Mouse (Mus musculus) neutrophil, adult 59 days (primary cell): ENCODE data around the gene Fam111a. TPM values are rescaled to one million over a fixed set of nuclear protein-coding genes. Genes with fewer than 3 reads are reported as not detected.

Experiments
- total RNA-seq, 2 experiments: library from RNA; stranded (reverse); gene quantifications; 1 replicate in 1 of 2; 2 replicates in 1 of 2; pipeline ENCODE4 v1.2.4; 2023

Gene Fam111a
- 100 to 1,000 TPM; 142 to 153 TPM for total RNA-seq

DNA sequence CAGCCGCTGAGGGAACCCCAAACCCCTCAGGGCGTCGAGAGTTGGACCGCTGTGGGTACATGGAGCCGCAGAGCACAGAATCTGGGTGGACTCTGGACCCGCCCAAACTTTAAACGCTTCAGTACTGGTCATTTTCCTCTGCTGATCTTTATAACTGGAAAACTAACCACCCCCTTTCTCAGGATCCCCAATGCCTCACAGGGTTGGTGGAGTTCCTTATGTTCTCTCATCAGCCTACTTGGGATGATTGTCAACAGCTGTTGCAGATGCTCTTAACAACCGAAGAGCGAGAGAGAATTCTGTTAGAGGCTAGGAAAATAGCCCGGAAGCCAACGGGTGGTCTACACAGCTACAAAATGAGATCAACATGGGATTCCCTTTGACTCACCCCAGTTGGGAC is at the start of gene Fam111a:
TSS of gene Fam111a (plus strand) at position 301 of the 400 bp plus-strand sequence.

GRCm38 (mm10) chr19:12501370-12502347 is 43.9 kb upstream of the Fam111a start, which contains the start of gene Dtx4:
Gene Dtx4 (minus strand): TSS chr19:12501454.

DNA sequence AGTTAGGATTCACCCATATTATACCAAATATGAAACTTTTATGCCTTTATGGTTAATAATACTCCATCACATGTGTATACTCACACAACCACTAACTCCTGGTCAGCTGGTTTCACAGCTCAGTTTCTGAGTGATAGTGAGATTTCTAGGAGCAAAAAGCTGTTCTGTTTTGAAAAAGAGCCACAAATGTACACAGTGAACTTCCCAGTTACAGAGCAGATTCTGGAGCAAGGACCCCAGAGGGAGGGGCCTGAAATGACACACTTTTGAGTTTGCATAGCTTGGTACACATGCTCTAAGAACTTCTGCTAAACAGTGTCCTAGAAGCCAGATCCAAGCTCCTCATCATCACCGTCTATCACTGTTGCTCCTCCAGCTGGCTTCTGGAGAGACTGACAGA is 54.1 kb downstream of the Fam111a start, which contains the start of gene Gm4952:
TSS of gene Gm4952 (plus strand) at position 301 of the 400 bp plus-strand sequence.

GRCm38 (mm10) chr19:12633176-12633575 is 87.6 kb downstream of the Fam111a start, which contains the start of gene Glyat:
Gene Glyat (plus strand): TSS chr19:12633308.

Other genes starting within 250 kb of the Fam111a start
- gene Olfr1436, start 246.6 kb upstream of the Fam111a start, total RNA-seq = not detected
- not detected for gene Olfr1437, start 220.6 kb upstream of the Fam111a start, total RNA-seq
- gene Olfr1438-ps1, start 209.8 kb upstream of the Fam111a start, total RNA-seq = not detected
- not detected for gene Olfr1440, start 158.5 kb upstream of the Fam111a start, total RNA-seq
- gene Olfr1441, start 128.3 kb upstream of the Fam111a start, total RNA-seq = not detected
- not detected for gene Pfpl, start 117.8 kb upstream of the Fam111a start, total RNA-seq
- gene Mpeg1, start 85.0 kb upstream of the Fam111a start, total RNA-seq = 100 to 1,000 TPM; 664 to 920 TPM
- 10 to 100 TPM; 19.1 to 19.3 TPM for gene Dtx4, start 44.3 kb upstream of the Fam111a start, total RNA-seq
- gene Gm4952, start 54.2 kb downstream of the Fam111a start, total RNA-seq = not detected
- not detected for gene Glyat, start 87.6 kb downstream of the Fam111a start, total RNA-seq
- gene Olfr1442, start 124.7 kb downstream of the Fam111a start, total RNA-seq = not detected
- not detected for gene Olfr1443, start 132.4 kb downstream of the Fam111a start, total RNA-seq
- gene Keg1, start 150.0 kb downstream of the Fam111a start, total RNA-seq = not detected
- gene Cntf, start 219.9 kb downstream of the Fam111a start, total RNA-seq = 1 to 10 TPM; 1.6 to 1.9 TPM